Mouse (Mus musculus) hindbrain, embryonic 16.5 days (tissue): ENCODE results near the gene H2-Q2. TPM values are rescaled to one million over a fixed set of nuclear protein-coding genes. Genes with fewer than 3 reads are reported as not detected.
"Not testable (repeated sequence)": the region's sequence is repeated elsewhere in the genome, so short reads cannot be mapped to it uniquely, and the experiment has no call there.

Experiments used
- ATAC-seq: fragments of 200-750 bp; cut with Nextera tagmentation; 2 replicates; pipeline ENCODE4 v1.8.0; 2017; ENCODE audit warnings: moderate TSS enrichment, moderate library complexity
- H3K27ac ChIP-seq: fragments of 300-500 bp; sonication (generic); 2 replicates; pipeline ENCODE4 v1.5.1; 2014; ENCODE audit warnings: low read depth, mild to moderate bottlenecking, control low read depth, low read length, moderate library complexity
- H3K27me3 ChIP-seq: fragments of 300-500 bp; sonication (generic); replicated peaks from 2 replicates; pipeline ENCODE4 v1.6.1; 2014; ENCODE audit warnings: low read length; ENCODE audit not compliant: control insufficient read depth, insufficient read depth
- H3K36me3 ChIP-seq: fragments of 300-500 bp; sonication (generic); 2 replicates; pipeline ENCODE4 v1.6.1; 2014; ENCODE audit warnings: mild to moderate bottlenecking, low read length, moderate library complexity, mixed read lengths; ENCODE audit not compliant: control insufficient read depth, insufficient read depth
- H3K4me1 ChIP-seq: fragments of 300-500 bp; sonication (generic); 2 replicates; pipeline ENCODE4 v1.6.1; 2014; ENCODE audit warnings: low read depth, low read length; ENCODE audit not compliant: control insufficient read depth, insufficient read depth
- H3K4me2 ChIP-seq: fragments of 300-500 bp; sonication (generic); 2 replicates; pipeline ENCODE4 v1.6.1; 2014; ENCODE audit warnings: mild to moderate bottlenecking, low read length, control low read depth, moderate library complexity
- H3K4me3 ChIP-seq: fragments of 300-500 bp; sonication (generic); 2 replicates; pipeline ENCODE4 v1.5.1; 2014; ENCODE audit warnings: mild to moderate bottlenecking, low read length, control low read depth, moderate library complexity
- H3K9ac ChIP-seq: fragments of 300-500 bp; sonication (generic); 2 replicates; pipeline ENCODE4 v1.6.1; 2014; ENCODE audit warnings: low read depth, mild to moderate bottlenecking, control low read depth, low read length, moderate library complexity
- H3K9me3 ChIP-seq: fragments of 300-500 bp; sonication (generic); 2 replicates; pipeline ENCODE4 v1.6.1; 2014; ENCODE audit warnings: mild to moderate bottlenecking, low read length, moderate library complexity; ENCODE audit not compliant: control insufficient read depth
- WGBS: fragments of 180-500 bp; shearing (Covaris S2); extraction: QIAGEN DNeasy Blood & Tissue Kit; methylation state at CpG from one replicate; pipeline ENCODE4 v1.1.7; 2014; 5-methylcytosine and 5-hydroxymethylcytosine counted together
- polyA plus RNA-seq: library from polyadenylated mRNA; unstranded; fragments of >200 nt; fragmentation: Nextera tagmentation; extraction: Ambion mirVana; gene quantifications from 2 replicates; pipeline ENCODE4 v1.2.1, GENCODE M21; 2015

The H2-Q2 gene
- polyA plus RNA-seq, 1 experiment from 2014 or later, result 6.3 TPM

DNA sequence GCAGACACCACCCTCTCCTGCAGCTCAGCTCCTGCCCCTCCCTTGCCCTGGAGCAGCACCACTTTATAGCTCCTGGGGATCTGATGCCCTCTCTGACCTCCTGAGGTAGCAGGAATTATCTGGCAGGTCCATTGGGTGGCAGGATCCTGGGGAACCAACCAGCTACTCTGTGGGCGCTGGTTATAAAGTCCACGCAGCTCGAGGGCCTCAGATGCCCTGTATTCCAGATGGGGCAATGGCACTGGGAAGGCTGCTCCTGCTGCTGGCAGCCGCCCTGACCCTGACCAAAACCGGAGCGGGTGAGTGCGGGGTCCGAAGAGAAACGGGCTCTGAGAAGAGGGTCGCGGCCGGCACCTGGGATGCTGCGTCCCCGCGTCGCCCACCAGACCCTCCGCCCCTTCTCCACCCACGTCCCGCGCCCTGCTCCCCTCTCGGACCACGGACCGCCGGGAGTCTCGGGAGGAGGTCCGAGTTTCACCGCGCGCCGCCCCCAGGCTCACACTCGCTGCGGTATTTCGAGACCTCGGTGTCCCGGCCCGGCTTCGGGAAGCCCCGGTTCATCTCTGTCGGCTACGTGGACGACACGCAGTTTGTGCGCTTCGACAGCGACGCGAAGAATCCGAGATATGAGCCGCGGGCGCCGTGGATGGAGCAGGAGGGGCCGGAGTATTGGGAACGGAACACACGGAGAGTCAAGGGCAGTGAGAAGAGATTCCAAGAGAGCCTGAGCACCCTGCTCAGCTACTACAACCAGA is 21.5 kb upstream of the H2-Q2 start, which contains the start of gene H2-Q1:
Gene H2-Q1 (plus strand): TSS at position 79 of the 755 bp plus-strand sequence.
- Histone ChIP-seq H3K4me2 (peak within 1 kb of the TSS; percentile 67), H3K27me3 (peaks cover 17% of the 10 kb centered on the region), H3K9me3 (no peaks in the 10 kb centered on the region), H3K27ac (no peak within 1 kb of the TSS), H3K36me3 (no peaks in the 10 kb centered on the region), H3K4me1 (peaks cover 4% of the 10 kb centered on the region), H3K4me3 (peak within 1 kb of the TSS; percentile 43), H3K9ac (peak within 1 kb of the TSS; percentile 58)
- no peak for ATAC-seq
- under 1% methylated on average over 52 of the region's 55 CpGs for WGBS

GRCm38 (mm10) chr17:35325124-35325523 is 16.9 kb upstream of the H2-Q2 start:
- H3K4me2 ChIP-seq, H3K9me3 ChIP-seq, H3K27me3 ChIP-seq, ATAC-seq, H3K4me3 ChIP-seq, H3K4me1 ChIP-seq, H3K27ac ChIP-seq, H3K36me3 ChIP-seq, H3K9ac ChIP-seq: not testable (repeated sequence)
- WGBS, result 67% methylated on average over 1 of the region's 1 CpGs

DNA sequence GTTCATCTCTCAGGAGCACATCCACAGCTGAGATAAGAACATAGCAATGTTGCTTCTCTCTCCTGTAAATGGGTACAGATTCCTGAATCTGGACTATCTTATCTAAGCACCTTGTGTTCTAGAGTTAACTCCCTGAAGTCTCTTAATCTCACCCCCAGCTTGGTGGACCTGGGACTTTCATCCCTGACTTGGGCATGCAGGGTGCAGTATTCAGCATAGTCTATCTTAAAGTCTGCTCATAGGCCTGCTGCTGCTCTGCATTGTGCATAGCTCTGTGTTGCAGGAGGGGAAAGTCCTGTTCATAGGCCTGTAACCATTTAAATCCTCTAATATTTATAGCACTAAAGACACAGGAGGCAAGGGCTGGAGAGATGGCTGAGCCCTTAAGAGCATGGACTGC is 16.0 kb upstream of the H2-Q2 start:
- not testable (repeated sequence) for H3K4me3 ChIP-seq, H3K9me3 ChIP-seq, ATAC-seq, H3K9ac ChIP-seq, H3K36me3 ChIP-seq, H3K4me1 ChIP-seq, H3K27ac ChIP-seq, H3K27me3 ChIP-seq, H3K4me2 ChIP-seq

DNA sequence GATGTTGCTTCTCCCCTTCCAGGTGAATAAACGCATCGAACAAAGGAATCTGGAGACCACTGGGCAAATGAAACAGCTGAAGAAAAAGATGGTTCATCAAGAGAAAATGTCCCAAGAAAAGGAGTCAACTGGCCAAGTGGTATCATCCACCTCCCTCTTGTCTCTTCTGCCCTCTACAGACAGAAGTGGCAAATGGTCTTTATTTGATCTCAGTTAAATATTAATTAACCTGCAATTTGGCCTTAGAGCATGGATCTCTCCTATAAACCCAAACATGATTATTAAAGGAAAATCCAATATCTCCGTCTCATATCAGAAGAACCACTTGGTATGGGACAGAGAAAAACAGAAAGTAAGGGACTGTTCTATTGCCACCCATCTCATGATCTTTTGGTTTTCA is 12.3 kb upstream of the H2-Q2 start:
- 62% methylated on average over 3 of the region's 3 CpGs for WGBS
- H3K27ac ChIP-seq, H3K9ac ChIP-seq, H3K36me3 ChIP-seq, H3K9me3 ChIP-seq, H3K4me1 ChIP-seq, H3K4me3 ChIP-seq, ATAC-seq, H3K27me3 ChIP-seq, H3K4me2 ChIP-seq: not testable (repeated sequence)

- not testable (repeated sequence) for H3K27ac ChIP-seq, H3K9ac ChIP-seq, H3K36me3 ChIP-seq, ATAC-seq, H3K27me3 ChIP-seq, H3K4me1 ChIP-seq, H3K4me2 ChIP-seq, H3K4me3 ChIP-seq, H3K9me3 ChIP-seq
- WGBS, result 79% methylated on average over 6 of the region's 6 CpGs
These were observed 10.5 kb upstream of the H2-Q2 start for GRCm38 (mm10) chr17:35331546-35331945.

DNA sequence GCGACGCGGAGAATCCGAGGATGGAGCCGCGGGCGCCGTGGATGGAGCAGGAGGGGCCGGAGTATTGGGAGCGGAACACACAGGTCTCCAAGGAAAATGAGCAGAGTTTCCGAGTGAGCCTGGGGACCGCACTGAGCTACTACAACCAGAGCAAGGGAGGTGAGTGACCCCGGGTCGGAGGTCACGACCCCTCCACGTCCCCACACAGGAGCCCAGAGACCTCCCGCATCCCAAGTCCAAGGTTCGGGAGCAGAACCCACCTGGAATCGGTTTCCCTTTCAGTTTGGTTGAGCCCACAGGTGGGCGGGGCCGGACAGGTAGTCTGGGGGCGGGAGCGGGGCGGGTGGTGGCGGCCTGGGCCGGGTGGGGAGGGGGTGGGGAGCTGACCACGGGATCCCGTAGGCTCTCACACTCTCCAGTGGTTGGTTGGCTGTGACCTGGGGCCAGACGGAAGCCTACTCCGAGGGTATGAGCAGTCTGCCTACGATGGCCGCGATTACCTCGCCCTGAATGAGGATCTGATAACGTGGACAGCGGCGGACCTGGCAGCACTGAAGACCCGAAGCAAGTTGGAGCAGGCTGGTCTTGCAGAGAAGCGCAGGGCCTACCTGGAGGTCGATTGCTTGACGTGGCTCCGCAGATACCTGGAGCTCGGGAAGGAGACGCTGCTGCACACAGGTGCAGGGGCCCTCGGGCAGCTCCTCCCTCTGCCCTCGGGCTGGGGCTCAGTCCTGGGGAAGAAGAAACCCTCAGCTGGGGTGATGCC is 852 bp downstream of the H2-Q2 start:
- H3K27me3 ChIP-seq, result peaks cover 23% of the 10 kb centered on the region
- 2% methylated on average over 39 of the region's 46 CpGs for WGBS

GRCm38 (mm10) chr17:35347659-35348058 is 5.6 kb downstream of the H2-Q2 start:
- H3K27ac ChIP-seq, H3K36me3 ChIP-seq, H3K4me3 ChIP-seq, H3K4me1 ChIP-seq, H3K9ac ChIP-seq, H3K4me2 ChIP-seq, H3K9me3 ChIP-seq, ATAC-seq: not testable (repeated sequence)
- peaks cover 14% of the 10 kb centered on the region for H3K27me3 ChIP-seq

More for the DNA sequence above, 852 bp downstream of the H2-Q2 start:
- H3K4me3 ChIP-seq, result peak overlapping the region; percentile 41
- H3K9me3 ChIP-seq, result no peaks in the 10 kb centered on the region
- H3K4me2 ChIP-seq, result peak overlapping the region; percentile 61
- peak; percentile 37; the same call in 1 of the 2 replicates for ATAC-seq
- peaks cover 10% of the 10 kb centered on the region for H3K4me1 ChIP-seq
- no peaks in the 10 kb centered on the region for H3K36me3 ChIP-seq
- H3K27ac ChIP-seq, result no peak overlapping the region
- peak overlapping the region; percentile 58 for H3K9ac ChIP-seq

- 71% methylated on average over 6 of the region's 6 CpGs for WGBS
- H3K27ac ChIP-seq, H3K4me2 ChIP-seq, H3K36me3 ChIP-seq, H3K9ac ChIP-seq, H3K27me3 ChIP-seq, H3K4me3 ChIP-seq, H3K9me3 ChIP-seq, ATAC-seq, H3K4me1 ChIP-seq: not testable (repeated sequence)
These were observed 11.2 kb downstream of the H2-Q2 start for GRCm38 (mm10) chr17:35353275-35353674.

DNA sequence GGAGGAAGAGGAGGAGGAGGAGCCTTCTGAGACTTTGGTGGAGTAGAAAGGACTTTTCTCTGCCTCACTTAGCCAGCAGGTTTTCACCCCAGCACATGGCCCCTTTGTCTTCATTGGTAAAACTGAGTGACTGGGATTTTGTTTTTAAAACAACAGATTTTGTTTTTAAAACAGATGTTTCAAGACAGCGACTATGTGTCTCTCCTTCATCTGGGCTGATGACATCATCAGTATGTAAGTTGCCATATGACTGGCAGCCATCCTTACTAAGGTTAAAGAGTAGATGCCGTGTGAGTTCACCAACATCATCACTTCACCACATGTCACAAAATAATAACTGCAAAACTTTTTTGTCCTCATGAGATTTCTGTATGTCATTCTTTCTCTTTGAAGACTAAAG is 12.0 kb downstream of the H2-Q2 start:
- Histone ChIP-seq H3K27me3 (peaks cover 5% of the 10 kb centered on the region; the same call in 1 of the 2 replicates), H3K9ac (no peak overlapping the region), H3K4me3 (no peak overlapping the region), H3K9me3 (no peaks in the 10 kb centered on the region), H3K4me1 (peaks cover 2% of the 10 kb centered on the region), H3K27ac (no peak overlapping the region), H3K36me3 (no peaks in the 10 kb centered on the region), H3K4me2 (no peak overlapping the region)
- no peak for ATAC-seq
- 76% methylated on average over 2 of the region's 2 CpGs for WGBS
